Mouse (Mus musculus) spleen, adult 2 months (tissue): ENCODE measurements around the gene Vps50.

Experiments
- CTCF ChIP-seq: fragments of 200-500 bp; IDR thresholded peaks from 2 replicates; pipeline ENCODE4 v1.5.1; 2011; ENCODE audit warnings: mild to moderate bottlenecking, inconsistent platforms; ENCODE audit not compliant: insufficient read depth, insufficient read length, insufficient replicate concordance; ENCODE audit errors: extremely low read depth
- POLR2A ChIP-seq: fragments of 200-500 bp; IDR thresholded peaks from 2 replicates; pipeline ENCODE4 v1.6.1; 2011; ENCODE audit warnings: low read depth, low read length, inconsistent platforms

GRCm38 (mm10) chr6:3565667-3566066 is 67.5 kb downstream of the Vps50 start:
- TF ChIP-seq CTCF: no peak
- no peak for TF ChIP-seq POLR2A
